Mouse (Mus musculus) ES-Bruce4 (cell line): Measurements from ENCODE around the gene Medag. TPM values are rescaled to one million over a fixed set of nuclear protein-coding genes. Genes with fewer than 3 reads are reported as not detected.

Experiments used
- H3K27ac ChIP-seq: 2 replicates; pipeline ENCODE4 v1.5.1; 2012; ENCODE audit warnings: low read length, inconsistent platforms; ENCODE audit not compliant: insufficient read depth
- H3K27me3 ChIP-seq: 2 replicates; pipeline ENCODE4 v1.6.1; 2012; ENCODE audit warnings: mild to moderate bottlenecking, low read length, inconsistent platforms; ENCODE audit not compliant: control insufficient read depth, poor library complexity, insufficient read depth, severe bottlenecking
- H3K36me3 ChIP-seq: 2 replicates; pipeline ENCODE4 v1.6.1; 2012; ENCODE audit warnings: inconsistent platforms, mild to moderate bottlenecking, low read length, moderate library complexity; ENCODE audit not compliant: control insufficient read depth, poor library complexity, insufficient read depth, severe bottlenecking
- H3K4me1 ChIP-seq: one replicate; pipeline ENCODE4 v1.8.1; 2011; ENCODE audit warnings: low read length; ENCODE audit not compliant: control insufficient read depth, insufficient read depth
- H3K4me3 ChIP-seq: 2 replicates; pipeline ENCODE4 v1.5.1; 2011; ENCODE audit warnings: low read depth, mild to moderate bottlenecking, low read length
- H3K9ac ChIP-seq: 2 replicates; pipeline ENCODE4 v1.6.1; 2012; ENCODE audit warnings: low read depth, mild to moderate bottlenecking, inconsistent platforms; ENCODE audit not compliant: poor library complexity, severe bottlenecking
- H3K9me3 ChIP-seq: replicated peaks from 2 replicates; pipeline ENCODE4 v1.6.1; 2012; ENCODE audit warnings: mild to moderate bottlenecking, low read length, inconsistent platforms; ENCODE audit not compliant: control insufficient read depth, poor library complexity, insufficient read depth, severe bottlenecking
- CTCF ChIP-seq: IDR thresholded peaks from one replicate; pipeline ENCODE4 v1.8.1; 2011; ENCODE audit warnings: low read depth, low read length
- EP300 ChIP-seq: IDR thresholded peaks from 2 replicates; pipeline ENCODE4 v1.6.1; 2011; ENCODE audit warnings: low read depth, low read length; ENCODE audit not compliant: insufficient read depth
- POLR2A ChIP-seq: IDR thresholded peaks from one replicate; pipeline ENCODE4 v1.8.1; 2011; ENCODE audit warnings: low read length; ENCODE audit not compliant: insufficient read depth
- polyA plus RNA-seq: library from polyadenylated mRNA; stranded (reverse); fragments of >200 nt; gene quantifications from 2 replicates; pipeline ENCODE4 v1.2.4, GENCODE M21; 2011; ENCODE audit warnings: low read depth; ENCODE audit not compliant: missing spikeins, insufficient read depth, insufficient read length

The Medag gene
- polyA plus RNA-seq, 1 experiment: 0.30 TPM

- no peak for TF ChIP-seq EP300
- no peak for TF ChIP-seq CTCF
- no peak for TF ChIP-seq POLR2A
- no peaks in the 10 kb centered on the region for H3K27me3 ChIP-seq
- no peak overlapping the region for H3K9ac ChIP-seq
- no peak overlapping the region for H3K4me3 ChIP-seq
- no peaks in the 10 kb centered on the region for H3K36me3 ChIP-seq
- H3K4me1 ChIP-seq: peaks cover 2% of the 10 kb centered on the region
- no peak overlapping the region for H3K27ac ChIP-seq
- no peaks in the 10 kb centered on the region for H3K9me3 ChIP-seq
These were observed 31.1 kb upstream of the Medag start for GRCm38 (mm10) chr5:149380388-149380916.

- Histone ChIP-seq H3K36me3 (no peaks in the 10 kb centered on the region), H3K9ac (no peak overlapping the region), H3K9me3 (0 out of 2 replicates have a peak, but pooled peaks cover 2% of the 10 kb centered on the region), H3K4me1 (peaks cover 2% of the 10 kb centered on the region), H3K27me3 (no peaks in the 10 kb centered on the region), H3K27ac (no peak overlapping the region), H3K4me3 (no peak overlapping the region)
- TF ChIP-seq POLR2A (no peak), EP300 (no peak), CTCF (no peak)
These were observed 29.6 kb upstream of the Medag start for GRCm38 (mm10) chr5:149381948-149382347.

GRCm38 (mm10) chr5:149382601-149383000, 28.9 kb upstream of the Medag start:
- Histone ChIP-seq H3K4me1 (peaks cover 2% of the 10 kb centered on the region), H3K27ac (no peak overlapping the region), H3K36me3 (no peaks in the 10 kb centered on the region), H3K9me3 (0 out of 2 replicates have a peak, but pooled peaks cover 2% of the 10 kb centered on the region), H3K9ac (no peak overlapping the region), H3K27me3 (no peaks in the 10 kb centered on the region), H3K4me3 (no peak overlapping the region)
- TF ChIP-seq EP300 (no peak), CTCF (no peak), POLR2A (no peak)

- no peaks in the 10 kb centered on the region for H3K36me3 ChIP-seq
- H3K9me3 ChIP-seq: 0 out of 2 replicates have a peak, but pooled peaks cover 2% of the 10 kb centered on the region
- peaks cover under 1% of the 10 kb centered on the region for H3K4me1 ChIP-seq
- H3K4me3 ChIP-seq: no peak overlapping the region
- H3K27ac ChIP-seq: no peak overlapping the region
- no peaks in the 10 kb centered on the region for H3K27me3 ChIP-seq
- TF ChIP-seq EP300 (no peak), POLR2A (no peak), CTCF (no peak)
- H3K9ac ChIP-seq: no peak overlapping the region
These were observed 26.2 kb upstream of the Medag start for GRCm38 (mm10) chr5:149385228-149385961.

GRCm38 (mm10) chr5:149386294-149386850, 25.2 kb upstream of the Medag start:
- Histone ChIP-seq H3K9ac (no peak overlapping the region), H3K4me1 (no peaks in the 10 kb centered on the region), H3K27ac (no peak overlapping the region), H3K9me3 (0 out of 2 replicates have a peak, but pooled peaks cover 2% of the 10 kb centered on the region), H3K27me3 (no peaks in the 10 kb centered on the region), H3K36me3 (no peaks in the 10 kb centered on the region), H3K4me3 (no peak overlapping the region)
- no peak for TF ChIP-seq POLR2A
- no peak for TF ChIP-seq CTCF
- no peak for TF ChIP-seq EP300

- Histone ChIP-seq H3K36me3 (no peaks in the 10 kb centered on the region), H3K4me3 (no peak overlapping the region), H3K9ac (no peak overlapping the region), H3K27ac (no peak overlapping the region), H3K4me1 (no peaks in the 10 kb centered on the region), H3K27me3 (no peaks in the 10 kb centered on the region), H3K9me3 (0 out of 2 replicates have a peak, but pooled peaks cover 2% of the 10 kb centered on the region)
- TF ChIP-seq POLR2A: no peak
- TF ChIP-seq CTCF: no peak
- no peak for TF ChIP-seq EP300
These were observed 22.6 kb upstream of the Medag start for GRCm38 (mm10) chr5:149388947-149389346.
